Mouse (Mus musculus) liver (tissue): Measurements from ENCODE around the gene N4bp2l1.

Experiments used
- DNase-seq: peaks from one replicate; pipeline ENCODE4 v3.0.0-alpha.2; 2020; ENCODE audit warnings: mixed read lengths

The N4bp2l1 gene

GRCm38 (mm10) chr5:150598202-150599119, 1.5 kb upstream of the N4bp2l1 start:
- no peak for DNase-seq

- DNase-seq, result no peak
Observed at GRCm38 (mm10) chr5:150595366-150596016, 1.5 kb downstream of the N4bp2l1 start.

GRCm38 (mm10) chr5:150594649-150595339, 2.2 kb downstream of the N4bp2l1 start:
- no peak for DNase-seq

GRCm38 (mm10) chr5:150593756-150594648, 3.0 kb downstream of the N4bp2l1 start:
- DNase-seq, result peak; percentile 66

GRCm38 (mm10) chr5:150592904-150593755, 3.9 kb downstream of the N4bp2l1 start:
- peak; percentile 61 for DNase-seq

- no peak for DNase-seq
Observed at GRCm38 (mm10) chr5:150592186-150592903, 4.6 kb downstream of the N4bp2l1 start.

GRCm38 (mm10) chr5:150589945-150590344, 7.0 kb downstream of the N4bp2l1 start:
- no peak for DNase-seq

GRCm38 (mm10) chr5:150584337-150584729, 12.7 kb downstream of the N4bp2l1 start:
- no peak for DNase-seq

GRCm38 (mm10) chr5:150583622-150584336, 13.2 kb downstream of the N4bp2l1 start:
- no peak for DNase-seq

GRCm38 (mm10) chr5:150583181-150583580, 13.8 kb downstream of the N4bp2l1 start:
- no peak for DNase-seq

- DNase-seq, result no peak
Observed at GRCm38 (mm10) chr5:150581180-150581579, 15.8 kb downstream of the N4bp2l1 start.

GRCm38 (mm10) chr5:150578613-150579171, 18.3 kb downstream of the N4bp2l1 start:
- peak; percentile 77 for DNase-seq

- no peak for DNase-seq
Observed at GRCm38 (mm10) chr5:150576832-150577231, 20.2 kb downstream of the N4bp2l1 start.

GRCm38 (mm10) chr5:150574885-150575284, 22.1 kb downstream of the N4bp2l1 start:
- no peak for DNase-seq

- DNase-seq, result no peak
Observed at GRCm38 (mm10) chr5:150574403-150574802, 22.6 kb downstream of the N4bp2l1 start.

- DNase-seq, result no peak
Observed at GRCm38 (mm10) chr5:150570496-150571219, 26.3 kb downstream of the N4bp2l1 start.

GRCm38 (mm10) chr5:150566971-150567370, 30.0 kb downstream of the N4bp2l1 start:
- DNase-seq, result no peak

GRCm38 (mm10) chr5:150566226-150566625, 30.8 kb downstream of the N4bp2l1 start:
- DNase-seq, result no peak

GRCm38 (mm10) chr5:150564426-150564825, 32.6 kb downstream of the N4bp2l1 start:
- DNase-seq, result no peak
